Mouse (Mus musculus) cerebellum, adult 9-10 months (tissue): ENCODE measurements around the gene Bcar3.
A peak's percentile ranks its signal among the peaks of the same experiment; 100 is the strongest.

Experiments
- DNase-seq: peaks from one replicate; pipeline ENCODE4 v3.0.0; 2022

The Bcar3 gene

GRCm38 (mm10) chr3:122461932-122462871 lies 168.3 kb downstream of the Bcar3 start:
- peak; percentile 66 for DNase-seq

- DNase-seq: no peak
Observed at GRCm38 (mm10) chr3:122463166-122463565, 169.2 kb downstream of the Bcar3 start.

- DNase-seq: peak; percentile 84
Observed at GRCm38 (mm10) chr3:122466100-122466730, 172.3 kb downstream of the Bcar3 start.

GRCm38 (mm10) chr3:122467977-122468376 lies 174.0 kb downstream of the Bcar3 start:
- no peak for DNase-seq

GRCm38 (mm10) chr3:122470326-122471016 lies 176.5 kb downstream of the Bcar3 start:
- no peak for DNase-seq

DNA sequence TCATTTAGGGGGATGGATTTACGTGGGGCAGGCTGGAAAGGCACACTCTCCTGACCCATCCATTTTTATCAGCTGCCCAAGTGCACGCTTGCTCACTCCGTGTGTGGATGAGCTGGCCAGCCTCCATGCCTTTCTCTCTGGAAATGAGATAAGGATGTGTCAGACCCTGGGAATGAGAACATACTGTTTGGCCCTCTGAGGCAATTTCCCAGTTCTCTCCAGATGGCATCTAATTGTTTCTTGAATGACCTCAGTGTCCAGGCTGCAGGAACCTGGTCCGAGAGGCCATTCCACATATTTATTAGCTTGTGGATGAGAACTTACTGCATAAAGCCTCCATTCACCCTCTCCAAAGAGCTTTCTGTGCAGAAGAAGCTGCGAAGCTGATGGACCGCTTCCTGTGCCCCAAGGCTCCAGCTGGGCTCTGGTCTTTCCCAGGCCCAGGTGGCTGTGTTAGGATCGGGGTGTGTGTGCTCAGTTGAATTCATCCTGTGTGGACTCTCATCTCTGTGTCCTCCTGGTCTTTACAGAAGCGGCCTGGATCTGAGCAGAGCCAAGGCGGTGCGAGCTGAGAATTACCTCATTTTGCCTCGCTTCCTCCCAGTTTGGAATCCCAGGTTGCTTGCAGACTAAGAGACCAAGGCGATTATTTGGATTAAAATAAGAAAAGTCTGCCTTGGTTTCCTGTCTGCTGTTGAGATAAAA lies 177.2 kb downstream of the Bcar3 start:
- peak; percentile 85 for DNase-seq

DNA sequence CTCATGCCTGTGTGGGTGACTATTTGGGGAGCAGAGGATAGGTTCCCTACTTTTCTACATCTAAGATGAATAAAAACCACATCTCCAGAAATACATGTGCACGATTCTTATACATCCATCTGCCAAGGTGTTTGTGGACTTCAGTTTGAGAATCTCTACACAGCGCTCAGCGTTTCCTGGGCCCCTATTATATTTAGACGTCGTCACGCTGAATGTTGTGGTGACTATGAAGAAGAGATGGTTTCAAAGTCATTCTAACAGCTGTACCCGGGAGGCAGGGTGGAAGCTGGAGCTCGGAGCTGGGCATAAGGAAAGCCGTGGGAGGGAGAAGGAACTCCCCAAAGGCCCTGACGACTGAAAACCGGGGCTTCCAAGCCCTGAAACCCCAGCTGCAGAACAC lies 178.5 kb downstream of the Bcar3 start:
- no peak for DNase-seq

- no peak for DNase-seq
Observed at GRCm38 (mm10) chr3:122473523-122474034, 179.6 kb downstream of the Bcar3 start.

- DNase-seq: no peak
Observed at GRCm38 (mm10) chr3:122474067-122474466, 180.1 kb downstream of the Bcar3 start.

GRCm38 (mm10) chr3:122474796-122475195 lies 180.9 kb downstream of the Bcar3 start:
- no peak for DNase-seq

DNA sequence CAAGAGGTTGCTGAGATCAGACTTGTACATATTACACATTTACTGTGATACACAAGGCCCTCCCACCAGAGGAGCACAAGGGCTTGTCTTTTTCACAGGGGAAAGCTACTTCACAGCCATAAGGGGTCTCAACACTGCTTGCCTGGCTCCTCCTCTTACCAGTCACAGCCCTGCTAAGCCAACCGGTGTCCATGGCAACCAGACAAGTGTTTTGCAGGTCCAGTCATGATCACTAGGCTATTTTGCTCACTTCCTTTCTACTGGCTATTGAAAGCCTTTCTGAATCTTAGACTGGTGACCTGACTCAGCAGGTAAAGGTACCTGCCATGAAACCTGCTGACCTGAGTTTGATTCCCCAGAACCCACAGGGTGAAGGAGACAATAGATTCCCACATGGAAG lies 181.8 kb downstream of the Bcar3 start:
- DNase-seq: no peak

DNA sequence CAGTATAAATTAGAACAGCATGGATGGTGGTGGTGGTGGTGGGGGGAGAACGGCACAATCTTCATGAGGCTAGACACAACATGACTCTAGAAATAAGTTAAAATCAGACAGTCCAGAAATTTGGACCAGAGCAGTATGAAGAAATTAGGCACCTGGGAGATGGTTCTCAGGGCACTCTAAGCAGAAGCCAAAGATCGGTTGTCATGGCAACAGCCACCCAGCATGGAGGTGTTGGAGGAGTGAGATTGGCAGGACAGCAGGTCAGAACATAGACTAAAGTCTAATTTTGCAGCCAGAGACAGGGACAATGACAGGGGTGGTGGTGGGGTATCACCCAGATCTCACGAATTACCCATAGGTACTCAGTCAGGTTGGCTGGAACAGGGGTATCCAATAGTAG lies 182.7 kb downstream of the Bcar3 start:
- DNase-seq: no peak

GRCm38 (mm10) chr3:122477541-122477940 lies 183.6 kb downstream of the Bcar3 start:
- no peak for DNase-seq

DNA sequence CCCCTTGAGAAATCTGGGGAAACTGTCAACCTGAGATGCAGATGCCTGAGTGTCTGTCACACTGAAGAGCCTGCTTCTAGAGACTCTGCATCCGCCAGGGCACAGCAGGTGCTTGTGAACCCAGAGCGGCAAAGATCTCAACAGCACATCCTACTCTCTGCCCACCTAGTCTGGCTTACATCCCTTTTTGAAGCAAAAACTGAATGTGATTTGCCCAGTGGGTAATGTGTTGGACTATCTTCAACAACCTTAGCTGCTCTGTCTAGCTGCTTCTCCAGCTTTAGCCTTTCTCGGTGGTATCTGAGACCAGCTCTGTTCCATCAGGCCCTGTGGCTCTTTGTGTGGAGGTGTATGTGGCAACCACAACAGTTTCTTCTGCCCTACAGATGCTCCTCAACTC lies 184.8 kb downstream of the Bcar3 start:
- no peak for DNase-seq

- no peak for DNase-seq
Observed at GRCm38 (mm10) chr3:122480065-122480675, 186.2 kb downstream of the Bcar3 start.

DNA sequence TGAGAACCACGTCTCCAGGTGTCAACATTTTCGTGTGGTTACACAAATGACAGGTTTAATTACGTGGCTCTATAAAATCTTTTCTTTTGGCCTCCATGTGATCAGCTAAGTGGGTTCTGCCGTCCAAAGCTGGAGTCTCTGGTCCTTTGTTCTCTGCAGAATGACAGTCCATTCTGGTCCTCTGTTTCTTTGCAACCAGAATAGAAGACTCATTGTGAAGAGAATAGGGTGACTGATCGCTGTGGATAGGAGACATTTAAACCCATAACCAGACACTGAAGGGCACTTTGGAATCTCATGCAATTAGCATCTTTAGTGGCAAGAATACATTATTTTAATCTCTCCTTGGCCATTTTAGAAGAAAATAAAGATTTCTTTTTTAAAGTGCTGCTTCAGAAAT lies 187.1 kb downstream of the Bcar3 start:
- DNase-seq: no peak

DNA sequence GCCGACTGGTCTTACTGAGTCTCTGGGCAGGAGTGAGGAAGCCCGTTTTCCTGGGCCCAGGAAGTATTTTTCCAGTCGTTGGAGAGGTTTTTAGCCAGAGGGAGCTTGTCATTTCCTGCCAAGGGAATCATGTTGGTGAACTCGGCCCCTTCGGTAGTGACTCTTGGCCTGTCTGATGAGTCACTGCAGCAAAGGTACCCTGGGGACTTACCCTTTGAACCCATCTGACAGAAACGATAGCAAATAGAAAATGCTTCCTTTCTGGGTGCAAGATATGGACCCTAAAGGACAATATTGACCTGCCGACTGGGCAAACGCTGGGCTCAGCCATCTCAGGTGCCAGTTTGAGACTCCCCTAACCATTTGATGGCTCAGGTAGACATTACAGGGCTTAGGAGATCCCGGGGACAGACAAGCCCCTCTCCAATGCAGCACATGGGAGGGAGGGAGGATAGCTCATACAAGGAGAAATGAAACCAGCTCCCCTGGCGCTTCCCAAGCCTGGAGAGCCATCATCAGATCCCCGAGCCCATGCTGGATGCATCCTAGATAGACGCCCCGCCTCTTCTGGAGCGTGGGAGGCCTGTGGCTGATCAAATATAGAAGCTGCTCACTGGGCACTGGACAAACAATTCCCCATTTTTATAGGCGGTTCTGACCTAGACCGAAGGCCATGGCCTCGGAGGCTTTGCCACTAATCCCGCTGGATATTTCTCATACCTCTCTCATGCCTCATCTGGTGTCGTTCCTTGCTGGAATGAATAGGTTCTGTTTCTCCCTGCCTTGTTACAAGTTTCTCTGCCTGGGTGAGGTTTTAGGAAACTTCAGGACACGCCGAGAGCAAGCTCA lies 188.2 kb downstream of the Bcar3 start:
- DNase-seq: no peak

DNA sequence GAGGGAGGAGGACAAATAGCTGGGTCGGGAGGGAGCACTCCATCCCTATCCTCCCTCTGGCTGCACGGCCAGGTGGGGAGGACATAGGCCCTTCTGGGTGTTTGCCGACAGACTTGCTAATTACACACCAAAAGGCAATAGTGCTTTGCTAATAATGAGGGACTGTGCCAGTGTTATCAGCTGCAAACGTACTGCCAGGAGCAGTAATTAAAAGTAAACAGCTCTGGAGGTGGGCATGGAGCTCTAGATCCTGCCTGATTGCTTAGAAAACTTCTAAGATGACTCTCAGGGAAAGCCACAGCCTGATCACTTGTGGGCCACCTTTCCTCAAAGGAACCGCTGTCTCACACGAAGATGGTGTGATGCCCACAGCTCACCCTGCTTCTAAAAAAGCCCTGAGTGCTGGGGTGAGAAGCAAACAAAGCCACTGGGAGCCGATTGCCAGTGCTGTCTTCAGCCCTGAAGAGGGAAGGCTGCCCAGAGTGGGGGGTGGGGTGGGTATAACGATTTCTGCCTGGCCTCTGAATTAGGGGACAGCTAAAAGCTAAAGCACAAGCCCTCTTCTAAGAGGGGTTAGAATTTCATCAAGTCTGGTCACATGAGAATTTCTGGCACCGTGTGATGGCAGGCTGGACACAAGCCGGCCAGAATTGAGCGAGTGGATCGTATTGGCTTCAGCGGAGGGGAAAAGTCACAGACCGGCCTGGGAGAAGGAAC lies 189.3 kb downstream of the Bcar3 start:
- DNase-seq: no peak

DNA sequence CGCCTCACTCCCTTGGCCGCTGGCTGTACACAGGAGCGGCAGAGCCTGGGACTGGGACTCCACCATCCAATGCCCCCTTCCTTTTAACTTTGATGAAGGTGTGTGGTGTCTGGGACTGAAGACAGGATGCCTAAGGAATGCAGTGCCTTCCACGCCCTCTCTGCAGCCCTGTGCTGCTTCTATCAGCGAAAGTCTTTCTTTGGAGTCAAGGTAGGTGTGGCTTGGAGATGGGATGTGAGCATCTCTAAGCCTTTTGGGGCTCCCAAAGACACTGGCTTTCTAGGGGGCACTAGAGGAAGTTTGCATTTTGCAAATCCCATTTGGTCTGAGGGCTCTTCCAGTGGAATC lies 189.8 kb downstream of the Bcar3 start:
- DNase-seq: no peak

- no peak for DNase-seq
Observed at GRCm38 (mm10) chr3:122484301-122484700, 190.4 kb downstream of the Bcar3 start.

DNA sequence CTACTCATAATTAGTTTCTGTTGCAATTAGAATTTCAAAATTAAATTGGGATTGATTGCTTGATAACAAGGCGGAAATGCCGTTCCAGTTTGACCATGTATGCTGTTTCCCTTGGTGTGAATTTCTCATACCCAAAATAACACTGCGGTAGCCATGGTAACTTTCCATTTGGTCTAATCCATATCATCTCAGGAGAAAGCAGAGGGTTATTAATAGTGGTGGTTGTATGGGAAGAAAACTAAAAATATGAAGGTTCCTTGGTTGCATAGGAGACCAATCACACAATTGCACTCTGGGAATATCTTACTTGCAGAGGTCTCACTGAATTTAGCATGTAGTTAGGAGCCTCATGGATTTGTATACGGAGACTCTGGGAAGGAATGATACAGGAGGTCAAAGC lies 191.8 kb downstream of the Bcar3 start:
- DNase-seq: no peak
